Mouse (Mus musculus): ENCODE results near the gene Tprn. TPM values are rescaled to one million over a fixed set of nuclear protein-coding genes. Genes with fewer than 3 reads are reported as not detected.

Gene Tprn
- total RNA-seq, 2 experiments from 2014 or later = 10.8 to 14.6 TPM

DNA sequence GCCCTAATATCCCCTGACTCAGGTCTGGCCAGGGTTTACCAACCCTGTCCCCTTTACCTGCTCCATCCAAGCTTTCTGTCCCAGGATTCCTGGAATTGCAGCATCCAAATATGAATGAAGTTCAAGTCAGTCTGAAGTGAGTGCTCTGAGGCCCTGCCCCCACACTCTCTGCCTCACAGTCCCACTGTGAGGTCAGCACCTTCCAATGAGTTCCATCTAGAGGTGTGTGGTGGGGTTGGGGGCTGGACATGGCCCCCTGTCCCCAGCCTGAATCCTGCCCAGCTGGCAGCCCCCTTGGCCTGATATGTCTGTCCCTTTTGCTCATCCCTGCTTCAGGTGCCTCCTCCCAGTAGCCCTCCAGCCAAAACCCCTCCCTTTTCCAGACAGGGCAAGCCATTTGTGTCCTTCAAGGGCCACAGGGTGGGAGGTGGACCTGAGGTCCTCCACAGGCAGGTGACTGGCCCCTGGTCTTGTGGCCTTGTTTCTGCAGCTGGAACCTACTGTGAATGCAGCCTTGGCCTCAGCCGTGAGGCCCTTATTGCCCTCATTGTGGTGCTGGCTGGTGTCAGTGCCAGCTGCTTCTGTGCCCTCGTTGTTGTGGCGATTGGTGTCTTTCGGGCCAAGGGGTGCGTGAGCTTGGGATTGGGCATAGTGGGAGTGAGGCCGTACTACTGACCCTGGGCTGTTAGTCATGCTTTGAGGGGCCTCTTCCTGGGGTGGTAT is 25.7 kb downstream of the Tprn start, which contains the start of gene Tmem210:
TSS of gene Tmem210 (plus strand) at position 219 of the 723 bp plus-strand sequence.
- intact Hi-C loops (cut with DNase I) = no loop called here
- DNase-seq (ENCODE audit: extremely low spot score in 1 of 2, low spot score in 2 of 2) = no peak

DNA sequence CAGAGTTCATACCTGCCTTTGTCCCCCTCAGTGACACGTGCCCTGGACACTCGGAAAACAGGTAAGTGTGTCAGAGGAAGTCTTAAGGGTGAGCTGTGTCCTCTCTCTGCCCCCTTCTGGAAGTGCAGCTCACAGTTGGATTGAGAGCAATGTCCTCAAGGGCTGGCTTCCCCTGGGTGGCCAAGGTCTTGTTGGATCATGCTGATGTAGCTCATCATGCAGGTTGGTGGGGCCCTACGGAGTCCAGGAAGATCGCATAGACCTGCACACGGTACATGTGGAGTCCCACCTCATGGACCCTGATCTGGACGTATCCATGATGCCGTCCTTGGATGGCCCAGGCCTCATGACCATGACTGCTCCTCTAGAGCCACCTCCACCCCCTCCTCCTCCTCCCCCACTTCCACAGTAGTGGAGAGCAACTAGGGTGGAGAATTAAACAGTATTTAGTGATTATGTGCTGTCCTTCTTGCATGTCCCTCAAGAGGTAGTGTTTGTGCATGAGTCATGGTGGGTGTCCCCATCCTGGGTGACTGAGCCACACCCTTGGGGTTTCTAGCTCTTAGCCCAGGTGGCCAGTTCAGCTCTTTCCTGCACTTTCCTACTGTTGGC is 26.4 kb downstream of the Tprn start:
- intact Hi-C loops (cut with DNase I) = no loop called here
- DNase-seq (ENCODE audit: extremely low spot score in 1 of 2, low spot score in 2 of 2) = no peak

DNA sequence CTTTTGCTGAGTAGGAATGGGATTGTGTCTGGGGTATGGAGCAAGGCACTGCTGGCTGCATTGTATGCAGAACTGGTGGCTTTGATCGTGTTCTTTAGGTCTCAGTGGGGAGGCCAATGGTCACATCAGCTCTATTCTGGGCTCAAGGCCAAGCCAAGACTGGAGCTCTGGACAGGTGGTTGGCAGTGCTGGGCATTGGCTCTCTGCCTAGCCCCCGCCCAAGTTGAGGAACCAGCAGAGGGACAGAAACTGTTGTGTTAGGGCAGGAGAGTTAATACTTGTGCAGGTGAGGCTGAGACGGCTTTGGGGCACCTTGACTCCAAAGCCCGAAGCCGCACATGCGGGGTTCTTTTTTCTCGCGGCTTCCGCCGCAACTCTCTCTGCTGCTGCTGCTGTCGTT is 27.2 kb downstream of the Tprn start, which contains the start of gene Lrrc26:
TSS of gene Lrrc26 (plus strand) at position 265 of the 400 bp plus-strand sequence.
- intact Hi-C loops (cut with DNase I) = no loop called here

DNA sequence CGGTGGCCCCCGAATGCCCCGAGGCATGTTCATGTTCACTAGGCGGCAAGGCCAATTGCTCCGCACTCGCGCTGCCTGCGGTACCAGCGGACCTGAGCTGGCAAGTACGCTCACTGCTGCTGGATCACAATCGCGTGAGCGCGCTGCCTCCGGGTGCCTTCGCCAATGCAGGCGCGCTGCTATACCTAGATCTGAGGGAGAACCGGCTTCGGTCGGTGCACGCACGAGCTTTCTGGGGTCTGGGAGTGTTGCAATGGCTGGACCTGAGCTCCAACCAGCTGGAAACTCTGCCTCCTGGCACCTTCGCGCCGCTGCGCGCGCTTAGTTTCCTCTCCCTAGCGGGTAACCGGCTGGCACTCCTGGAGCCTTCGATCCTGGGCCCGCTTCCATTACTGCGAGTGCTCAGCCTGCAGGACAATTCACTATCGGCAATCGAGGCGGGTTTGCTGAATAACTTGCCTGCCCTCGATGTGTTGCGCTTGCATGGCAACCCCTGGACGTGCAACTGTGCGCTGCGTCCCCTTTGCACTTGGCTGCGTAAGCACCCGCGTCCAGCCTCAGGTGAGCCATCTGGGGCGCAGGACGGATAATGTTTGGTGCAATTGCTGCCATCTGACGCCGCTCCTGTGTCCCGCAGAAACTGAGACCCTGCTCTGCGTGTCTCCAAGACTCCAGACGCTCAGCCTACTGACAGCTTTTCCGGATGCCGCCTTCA is 27.8 kb downstream of the Tprn start:
- peak in 1 of 2 experiments; percentile 67 for DNase-seq (ENCODE audit: extremely low spot score in 1 of 2, low spot score in 2 of 2)
- intact Hi-C loops (cut with DNase I) = no loop called here

More for the DNA sequence above, 27.2 kb downstream of the Tprn start, which contains the start of gene Lrrc26:
- DNase-seq (ENCODE audit: extremely low spot score in 1 of 2, low spot score in 2 of 2) = no peak

DNA sequence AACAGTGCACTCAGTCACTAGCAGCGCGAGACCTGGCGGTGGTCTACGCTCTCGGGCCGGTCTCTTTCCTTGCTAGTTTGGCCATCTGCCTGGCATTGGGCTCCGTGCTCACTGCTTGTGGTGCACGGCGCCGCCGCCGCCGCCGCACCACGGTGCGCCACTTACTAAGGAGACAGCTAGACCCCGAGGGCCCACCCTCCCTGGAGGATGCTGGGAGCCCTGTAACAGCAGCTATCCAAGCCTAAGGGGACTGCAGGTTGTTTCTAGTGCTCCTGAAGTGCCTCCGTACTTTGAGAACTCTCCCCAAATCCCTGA is 28.4 kb downstream of the Tprn start:
- intact Hi-C loops (cut with DNase I) = no loop called here
- peak in 1 of 2 experiments; percentile 71 for DNase-seq (ENCODE audit: extremely low spot score in 1 of 2, low spot score in 2 of 2)

DNA sequence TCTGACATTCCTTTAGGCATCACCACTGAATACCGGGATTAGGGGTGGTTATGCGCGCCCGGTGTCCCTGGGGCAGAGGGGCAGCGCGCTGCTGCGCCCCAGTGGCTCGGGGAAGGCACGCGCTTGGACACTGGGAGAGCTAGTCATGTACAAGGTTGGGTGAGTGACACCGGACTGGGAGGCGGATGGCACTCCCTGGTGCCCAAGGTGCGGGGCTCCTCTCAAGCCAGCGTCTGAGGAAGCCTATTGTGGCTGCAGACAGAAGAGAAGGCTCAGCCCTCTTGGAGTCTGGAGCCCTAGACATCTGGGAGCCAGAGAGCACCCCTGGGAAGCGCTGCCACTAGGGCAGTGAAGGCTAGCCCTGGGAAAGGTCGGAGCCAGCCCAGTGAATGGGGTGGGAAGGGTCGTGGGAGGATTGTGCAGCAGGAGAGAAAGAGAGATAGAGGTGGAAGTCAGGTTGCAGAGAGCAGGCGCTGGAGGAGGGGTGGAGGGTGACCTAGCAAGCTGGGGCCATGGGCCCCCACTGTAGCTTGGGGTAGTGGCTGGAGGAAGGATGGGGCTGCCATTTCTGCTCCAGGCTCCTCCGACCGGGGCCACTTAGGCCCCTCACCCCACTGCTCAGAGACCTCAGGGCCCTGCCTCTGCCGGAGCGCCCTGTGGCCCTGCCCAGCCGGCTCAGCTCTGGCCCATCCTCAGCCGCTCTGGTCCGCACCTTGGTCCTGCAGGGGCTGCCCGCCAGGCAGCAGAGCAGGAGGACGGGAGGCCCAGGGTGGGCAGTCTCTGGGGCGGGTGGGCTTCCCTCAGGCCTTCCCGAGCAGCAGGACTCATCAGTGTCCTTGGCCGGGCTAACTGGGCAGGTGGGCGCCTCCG is 29.0 kb downstream of the Tprn start:
- intact Hi-C loops (cut with DNase I) = no loop called here
- DNase-seq (ENCODE audit: extremely low spot score in 1 of 2, low spot score in 2 of 2) = no peak

DNA sequence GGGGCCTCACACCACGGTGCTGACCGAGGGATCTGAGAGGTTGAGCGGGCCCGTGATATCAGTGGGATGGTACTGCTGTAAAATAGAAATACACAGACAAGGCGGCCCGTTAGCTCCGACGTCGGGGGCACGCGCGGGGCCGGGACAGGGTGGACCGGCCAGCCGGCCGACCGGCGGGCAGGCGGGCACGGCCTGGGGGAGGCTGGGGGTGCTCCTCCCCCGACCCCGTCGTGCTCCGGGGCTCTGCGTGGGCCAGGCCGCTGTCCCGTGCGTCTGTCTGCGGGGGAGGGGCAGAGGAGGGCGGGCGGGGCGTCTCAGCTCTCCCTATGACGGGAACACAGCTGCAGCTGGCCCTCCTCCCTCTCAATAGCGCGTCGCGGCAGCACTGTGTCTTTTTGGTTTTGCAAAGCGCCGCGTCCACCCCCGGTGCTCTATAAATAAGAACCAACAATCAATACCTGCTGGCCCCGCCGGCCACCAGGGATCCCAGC is 29.7 kb downstream of the Tprn start:
- peak in 1 of 2 experiments; percentile 65 for DNase-seq (ENCODE audit: extremely low spot score in 1 of 2, low spot score in 2 of 2)
- intact Hi-C loops (cut with DNase I) = no loop called here

DNA sequence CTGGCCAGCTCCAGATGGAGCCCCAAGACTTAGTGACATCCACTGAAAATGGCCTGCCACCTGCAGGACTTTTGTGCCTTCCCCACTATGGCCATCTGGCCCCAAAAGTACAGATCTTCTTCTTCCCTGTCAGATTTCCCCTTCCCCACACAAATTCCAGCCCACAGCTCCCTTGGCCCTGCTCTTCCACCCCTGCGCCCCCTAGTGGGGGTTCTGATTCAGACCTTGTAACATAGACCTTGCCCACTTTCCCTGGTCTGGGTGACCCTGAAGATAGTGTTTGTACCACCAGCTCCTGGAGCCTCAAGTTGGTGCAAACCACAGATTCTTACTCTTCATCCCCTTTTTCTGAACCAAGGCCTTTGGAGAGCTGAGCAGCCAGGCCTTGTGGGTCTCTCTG is 30.4 kb downstream of the Tprn start:
- intact Hi-C loops (cut with DNase I) = no loop called here
- peak in 1 of 2 experiments; percentile 83 for DNase-seq (ENCODE audit: extremely low spot score in 1 of 2, low spot score in 2 of 2)

DNA sequence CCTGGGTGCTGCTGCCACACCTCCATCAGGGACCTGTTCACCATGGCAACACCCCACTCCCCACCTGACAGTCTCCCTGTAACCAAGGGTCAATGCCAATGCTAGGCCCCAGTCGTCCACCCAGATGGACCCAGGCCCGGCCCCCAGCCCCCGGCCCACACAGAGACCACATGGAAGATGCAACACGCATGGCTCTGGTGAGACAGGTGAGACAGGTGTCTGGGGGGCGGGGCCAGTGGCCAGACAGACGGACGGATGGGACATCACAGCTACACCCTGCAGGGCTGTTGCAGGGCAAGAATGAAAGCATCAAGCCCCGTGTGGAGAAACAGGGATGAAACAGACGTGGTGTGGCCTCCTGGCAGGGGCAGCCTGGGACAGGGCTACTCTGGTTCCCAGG is 31.3 kb downstream of the Tprn start:
- peak in 1 of 2 experiments; percentile 47 for DNase-seq (ENCODE audit: extremely low spot score in 1 of 2, low spot score in 2 of 2)
- intact Hi-C loops (cut with DNase I) = no loop called here

DNA sequence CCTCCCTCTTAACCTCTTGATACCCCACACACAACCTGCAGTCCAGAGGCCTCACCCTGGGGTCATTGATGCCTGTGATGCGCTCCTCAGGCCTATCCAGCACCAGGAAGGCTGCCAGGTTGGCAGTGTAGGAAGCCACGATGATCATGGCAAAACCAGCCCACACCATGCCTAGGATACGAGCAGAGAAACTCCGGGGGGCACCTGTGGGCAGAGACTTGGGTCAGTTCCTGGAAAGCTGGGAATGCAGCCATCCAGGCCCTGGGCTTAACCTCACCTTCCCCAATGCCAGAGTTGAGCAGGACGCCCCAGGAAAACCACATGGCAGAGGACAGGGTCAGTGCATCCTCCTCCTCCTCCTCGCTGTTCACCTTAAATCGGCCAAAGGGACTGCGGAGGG is 34.7 kb downstream of the Tprn start:
- intact Hi-C loops (cut with DNase I) = no loop called here
- DNase-seq (ENCODE audit: extremely low spot score in 1 of 2, low spot score in 2 of 2) = no peak

DNA sequence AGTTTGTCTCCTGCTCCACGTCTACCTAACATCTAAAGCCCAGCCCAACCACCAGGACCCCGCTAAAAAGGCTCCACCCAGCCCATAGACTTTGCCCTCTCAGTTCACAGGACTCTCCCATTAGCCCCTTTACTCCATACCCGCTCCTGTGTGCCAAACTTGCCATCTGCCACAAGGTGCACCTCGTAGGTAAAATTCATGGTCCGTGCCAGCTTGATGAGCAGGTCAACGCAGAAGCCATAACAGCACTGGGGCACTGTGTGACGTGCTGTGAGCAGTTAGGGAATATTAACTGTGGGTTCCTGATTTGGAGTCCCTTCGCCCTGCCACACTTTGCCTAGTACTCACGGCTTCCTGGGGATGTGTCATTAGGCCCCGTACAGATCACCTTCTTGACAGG is 35.6 kb downstream of the Tprn start:
- no peak for DNase-seq (ENCODE audit: extremely low spot score in 1 of 2, low spot score in 2 of 2)
- intact Hi-C loops (cut with DNase I) = no loop called here

DNA sequence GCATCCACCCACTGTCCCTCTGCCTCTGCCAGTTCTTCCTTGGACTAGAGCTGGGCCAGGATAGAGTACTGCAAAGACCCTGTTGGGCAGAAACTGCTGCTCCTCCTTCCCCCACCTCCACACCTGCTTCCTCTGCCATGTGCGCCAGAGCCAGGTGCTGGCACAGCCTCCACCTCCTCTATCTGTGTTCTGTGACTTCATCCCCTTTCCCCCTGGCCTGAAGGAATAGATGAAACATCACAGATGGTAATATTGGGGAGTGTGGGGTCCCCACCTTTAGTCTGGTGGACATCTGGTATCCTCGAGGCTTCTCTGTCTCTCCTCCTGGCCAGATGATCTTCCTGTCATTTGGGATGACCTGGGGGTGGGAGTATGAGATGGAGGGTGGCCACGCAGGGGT is 41.0 kb downstream of the Tprn start:
- intact Hi-C loops (cut with DNase I) = no loop called here
- no peak for DNase-seq (ENCODE audit: extremely low spot score in 1 of 2, low spot score in 2 of 2)

DNA sequence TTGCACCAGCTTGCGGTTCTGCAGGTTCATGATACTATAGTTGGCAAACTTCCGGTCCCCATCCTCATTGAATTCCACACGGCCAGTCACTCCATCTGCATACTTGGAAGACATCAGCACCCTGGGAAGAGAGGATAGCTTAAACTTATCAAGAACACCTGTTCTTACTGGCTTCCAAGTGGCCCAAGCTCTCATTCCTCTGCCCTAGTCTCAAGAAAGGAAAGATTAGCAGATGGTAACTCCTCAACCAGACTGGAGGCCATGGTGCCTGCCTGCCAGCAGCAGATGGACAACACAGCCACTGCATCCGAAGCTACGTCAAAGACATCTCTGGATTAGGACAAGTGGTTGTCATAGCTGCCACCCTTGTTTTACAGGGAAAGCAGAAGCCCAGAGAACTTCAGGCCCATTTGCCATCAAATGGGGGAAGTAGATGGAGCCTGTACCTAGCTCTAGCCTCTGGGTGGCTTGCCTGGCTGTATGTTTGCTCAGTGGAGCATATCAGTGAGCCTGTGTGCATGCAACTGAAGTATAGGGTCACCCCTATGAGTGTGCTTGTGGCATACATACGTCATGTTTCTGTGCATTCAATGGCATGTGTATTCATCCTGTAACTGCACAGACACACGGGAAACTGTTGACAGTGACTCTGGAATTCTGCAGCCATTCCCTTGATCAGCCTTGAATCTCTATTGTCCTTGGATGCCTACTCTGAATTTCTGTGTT is 41.7 kb downstream of the Tprn start:
- peak in 1 of 2 experiments; percentile 28 for DNase-seq (ENCODE audit: extremely low spot score in 1 of 2, low spot score in 2 of 2)
- intact Hi-C loops (cut with DNase I) = no loop called here

DNA sequence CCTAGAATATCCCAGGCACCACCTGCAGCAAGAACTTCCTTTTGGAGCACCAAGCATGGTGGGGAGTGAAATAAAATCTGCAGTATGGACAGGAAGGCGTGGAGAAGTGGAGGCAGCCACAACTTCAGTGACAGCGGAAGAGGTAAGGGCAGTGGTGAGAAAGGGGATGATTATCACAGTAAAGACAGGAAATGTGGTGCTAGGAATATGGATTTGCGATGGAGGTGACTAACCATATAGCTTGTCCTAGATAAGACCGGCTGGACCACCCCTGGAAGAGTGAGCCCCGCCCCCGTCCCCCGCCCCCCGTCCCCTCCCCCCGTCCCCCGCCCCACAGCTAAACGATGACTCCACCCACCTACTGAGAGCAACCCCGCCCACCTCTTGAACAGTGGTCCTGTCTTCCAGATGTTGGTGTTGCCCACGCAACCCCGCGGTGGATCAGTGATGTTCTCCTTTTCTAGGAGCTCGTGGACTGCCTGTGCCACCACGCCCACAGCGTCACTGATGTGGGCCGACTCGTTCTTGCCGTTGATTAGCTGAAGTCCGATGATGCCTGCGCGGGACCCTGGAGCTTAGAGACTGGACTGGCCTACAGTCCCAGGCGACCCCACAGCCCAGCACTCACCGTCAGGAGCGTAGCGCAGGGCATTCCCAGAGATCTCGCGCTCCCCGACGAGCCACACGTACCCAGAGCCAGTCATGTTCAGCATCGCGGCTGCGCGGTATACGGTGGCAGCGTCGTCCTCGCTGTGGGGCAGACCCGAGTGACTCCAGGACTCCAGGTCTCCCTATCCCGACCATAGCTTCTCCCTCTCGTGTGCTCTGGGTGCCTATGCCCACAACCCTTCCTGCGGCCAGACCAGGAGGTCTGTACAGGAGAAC is 42.5 kb downstream of the Tprn start:
- intact Hi-C loops (cut with DNase I) = no loop called here
- DNase-seq (ENCODE audit: extremely low spot score in 1 of 2, low spot score in 2 of 2) = peak in 1 of 2 experiments; percentile 73

DNA sequence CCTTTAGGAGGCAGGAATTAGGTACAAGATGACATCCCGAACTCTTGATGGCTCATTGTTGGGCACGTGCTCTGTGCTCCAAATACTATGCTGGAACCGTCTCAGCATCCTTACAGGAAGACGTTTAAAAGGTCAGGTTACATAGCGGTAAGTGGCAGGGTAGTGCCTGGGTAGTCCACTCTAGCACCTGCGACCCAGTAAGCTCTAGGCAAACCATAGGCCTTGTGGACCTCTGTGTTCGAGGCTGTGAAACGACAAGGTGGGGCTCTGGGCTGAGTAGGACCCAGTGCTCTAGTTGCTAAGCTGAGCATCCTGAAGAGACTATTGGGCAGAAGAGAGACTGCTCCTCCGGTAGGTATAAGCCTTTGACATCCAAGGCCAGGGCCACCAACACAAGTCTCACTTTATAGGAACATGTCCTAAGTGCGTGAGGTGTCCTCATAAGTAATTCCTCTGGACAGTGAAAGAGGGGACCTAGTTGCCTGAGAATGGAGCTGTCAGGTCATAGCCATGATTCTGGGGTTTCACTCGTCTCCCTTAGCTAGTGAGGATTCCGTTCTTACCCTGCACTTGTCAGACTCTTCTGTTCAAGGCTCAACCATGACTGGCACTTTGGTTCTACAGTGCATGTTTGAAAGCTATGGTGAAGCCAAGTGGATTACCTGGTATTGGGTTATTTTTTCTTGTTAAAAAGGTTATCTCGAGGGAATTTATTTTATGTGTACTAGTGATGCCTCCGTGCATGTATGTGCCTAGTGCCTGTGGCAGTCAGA is 43.4 kb downstream of the Tprn start:
- no peak for DNase-seq (ENCODE audit: extremely low spot score in 1 of 2, low spot score in 2 of 2)
- intact Hi-C loops (cut with DNase I) = no loop called here

DNA sequence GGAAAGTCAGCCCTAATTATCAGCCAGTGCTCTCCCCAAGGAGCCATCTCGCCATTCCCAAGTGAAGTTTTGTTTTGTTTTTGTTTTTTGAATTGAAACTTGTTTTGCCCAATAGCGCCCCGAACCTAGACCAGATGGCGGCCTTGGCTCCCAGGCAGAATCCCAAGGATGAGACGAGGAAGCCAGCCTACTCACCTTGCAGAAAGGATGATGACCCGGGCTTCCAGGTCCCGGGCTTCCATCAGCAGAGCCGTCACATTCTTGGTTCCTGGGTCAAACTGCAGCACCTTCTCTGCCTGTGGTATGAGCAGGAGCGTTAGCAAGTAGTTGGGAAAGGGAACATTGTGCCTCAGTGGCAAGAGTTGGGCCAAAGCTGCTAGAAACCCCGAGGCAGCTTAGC is 47.8 kb downstream of the Tprn start:
- intact Hi-C loops (cut with DNase I) = no loop called here

DNA sequence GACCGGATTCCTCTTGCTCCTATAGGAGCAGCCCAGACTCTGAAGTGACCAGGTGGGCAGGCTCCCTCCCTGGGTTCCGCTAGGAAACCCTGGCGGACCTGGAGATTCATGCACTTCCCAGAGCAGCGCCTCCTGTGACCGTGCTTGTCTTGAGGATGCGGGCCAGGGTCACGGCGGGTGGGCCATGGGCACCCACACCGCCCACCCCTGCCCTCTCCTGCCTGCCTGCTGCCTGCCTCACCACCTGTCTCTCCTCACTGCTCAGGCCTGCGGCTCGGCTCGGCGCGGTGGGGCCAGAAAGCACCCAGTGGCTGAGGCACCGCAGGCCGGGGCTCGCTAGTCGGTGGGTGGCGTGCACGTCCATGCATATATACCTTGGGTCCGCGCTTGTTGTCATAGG is 48.6 kb downstream of the Tprn start:
- intact Hi-C loops (cut with DNase I) = no loop called here
- no peak for DNase-seq (ENCODE audit: extremely low spot score in 1 of 2, low spot score in 2 of 2)

More for the DNA sequence above, 47.8 kb downstream of the Tprn start:
- no peak for DNase-seq (ENCODE audit: extremely low spot score in 1 of 2, low spot score in 2 of 2)
